Mouse (Mus musculus) adrenal gland, postnatal 14 days (tissue): Measurements from ENCODE around the gene Fpr3. TPM values are rescaled to one million over a fixed set of nuclear protein-coding genes. Genes with fewer than 3 reads are reported as not detected.
"Not testable (repeated sequence)": the region's sequence is repeated elsewhere in the genome, so short reads cannot be mapped to it uniquely, and the experiment has no call there.

ENCODE experiments used
- DNase-seq: peaks from one replicate; pipeline ENCODE4 v3.0.0; 2021; ENCODE audit warnings: mixed read lengths
- total RNA-seq: library from RNA; stranded (reverse); gene quantifications from 2 replicates; pipeline ENCODE4 v1.2.3, GENCODE M21; 2021

Fpr3 gene
- total RNA-seq, 1 experiment from 2014 or later = not detected

DNA sequence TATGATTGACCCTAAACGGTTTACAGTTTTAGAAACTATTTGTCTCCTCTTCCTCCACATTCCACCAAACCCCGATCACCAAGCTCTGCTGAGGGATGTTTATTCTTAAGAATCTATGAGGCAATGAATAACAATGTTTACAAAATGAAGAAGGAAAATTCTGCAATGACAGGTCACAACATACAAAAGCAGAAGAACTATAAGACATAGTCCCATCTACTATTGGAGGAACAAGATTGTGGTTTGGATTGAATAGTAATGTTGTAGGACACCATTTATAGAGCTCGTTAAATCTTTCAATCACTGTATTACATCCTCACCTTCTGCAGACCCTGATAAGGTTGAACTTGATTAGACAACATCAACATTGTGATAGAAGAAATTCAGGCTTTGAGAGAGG lies 5.0 kb upstream of the Fpr3 start:
- no peak for DNase-seq

DNA sequence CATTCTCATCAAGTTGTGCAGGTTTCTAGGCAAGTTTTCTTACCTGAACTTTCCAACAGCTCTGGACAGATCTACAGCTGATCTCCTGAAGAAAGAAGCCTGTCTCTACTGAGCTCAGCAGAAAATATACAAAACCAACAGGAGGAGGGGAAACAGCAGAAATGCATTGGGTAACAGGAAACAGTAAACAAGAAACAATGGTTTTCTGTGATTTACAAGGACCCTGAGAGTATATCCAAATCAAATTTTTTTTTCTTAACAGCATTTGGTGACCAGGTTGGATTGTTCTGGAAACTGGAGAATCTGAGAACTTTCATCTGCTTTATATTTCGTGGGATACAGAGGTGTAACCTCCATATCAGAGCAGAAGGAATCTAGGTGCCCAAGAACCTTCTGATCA lies 3.8 kb upstream of the Fpr3 start, which contains the start of gene Fpr1:
Gene Fpr1 (minus strand): TSS at position 101 of the 400 bp plus-strand sequence.
- no peak for DNase-seq

DNA sequence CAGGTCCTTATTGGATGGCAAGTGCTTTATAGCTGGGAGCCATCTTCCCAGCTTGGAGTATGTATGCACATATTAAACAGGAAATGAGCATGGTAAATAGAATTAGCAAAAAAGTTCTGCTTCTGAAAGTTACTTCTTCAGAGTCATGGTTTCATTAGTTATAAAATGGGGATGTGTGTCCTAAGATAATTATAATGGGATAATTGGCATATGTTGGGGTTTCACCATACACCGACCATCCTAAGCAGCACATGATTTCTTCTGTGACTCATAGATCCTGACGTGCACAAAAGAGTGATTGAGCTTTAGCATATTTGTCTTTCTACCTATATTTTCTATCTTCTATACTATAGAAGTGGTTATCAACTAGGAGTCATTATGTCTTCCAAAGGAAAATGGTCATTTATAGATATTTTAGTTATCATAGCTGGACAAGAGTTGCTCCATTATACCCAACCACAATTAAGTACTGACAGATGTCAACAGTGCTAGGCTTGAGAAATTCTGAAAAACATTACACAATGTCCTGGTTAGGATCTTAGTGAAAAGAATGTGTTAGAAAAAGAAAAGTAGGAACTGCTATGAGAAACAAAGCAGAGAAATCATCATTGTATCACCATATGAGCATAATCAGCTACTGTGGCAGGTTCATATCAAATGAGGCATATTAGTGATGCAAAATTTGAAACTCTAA lies 2.2 kb downstream of the Fpr3 start:
- no peak for DNase-seq

DNA sequence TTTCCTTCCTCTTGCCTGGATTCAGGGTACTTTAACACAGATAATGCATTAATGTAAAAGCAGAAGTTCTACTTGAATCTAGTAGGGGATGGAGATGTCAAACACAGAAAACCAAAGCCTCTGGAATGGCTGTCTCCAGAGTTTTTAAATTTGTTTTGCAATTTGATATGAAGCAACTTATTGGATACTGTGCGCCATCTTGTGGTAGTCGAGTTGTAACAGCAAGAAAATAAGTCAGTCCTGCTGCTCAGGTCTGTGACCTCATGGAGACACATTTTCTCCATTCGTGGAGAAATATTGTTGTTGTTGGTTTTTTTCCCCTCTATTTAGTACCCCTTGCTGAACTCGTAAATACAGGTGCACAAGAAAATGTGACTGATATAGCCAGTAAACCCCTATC lies 8.4 kb downstream of the Fpr3 start:
- peak; percentile 51 for DNase-seq

DNA sequence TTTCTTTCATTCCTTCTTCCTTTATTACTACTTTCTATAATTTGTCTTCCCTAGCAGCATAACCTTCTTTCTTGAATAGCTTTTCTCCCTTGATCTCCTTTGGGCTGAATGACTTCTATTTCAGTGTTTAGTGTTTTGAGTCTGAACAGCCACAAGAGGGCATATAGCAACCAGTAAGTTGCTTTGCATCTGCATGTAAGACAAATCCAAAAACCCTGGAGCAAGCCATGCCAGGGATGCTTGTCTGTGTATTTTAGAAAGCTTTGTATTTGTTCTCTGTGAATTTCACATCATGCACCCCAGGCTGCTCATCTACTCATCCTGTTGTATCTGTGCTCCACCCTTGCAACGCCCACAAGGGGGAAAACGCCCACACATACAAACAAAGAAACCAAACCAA lies 11.6 kb downstream of the Fpr3 start:
- no peak for DNase-seq

DNA sequence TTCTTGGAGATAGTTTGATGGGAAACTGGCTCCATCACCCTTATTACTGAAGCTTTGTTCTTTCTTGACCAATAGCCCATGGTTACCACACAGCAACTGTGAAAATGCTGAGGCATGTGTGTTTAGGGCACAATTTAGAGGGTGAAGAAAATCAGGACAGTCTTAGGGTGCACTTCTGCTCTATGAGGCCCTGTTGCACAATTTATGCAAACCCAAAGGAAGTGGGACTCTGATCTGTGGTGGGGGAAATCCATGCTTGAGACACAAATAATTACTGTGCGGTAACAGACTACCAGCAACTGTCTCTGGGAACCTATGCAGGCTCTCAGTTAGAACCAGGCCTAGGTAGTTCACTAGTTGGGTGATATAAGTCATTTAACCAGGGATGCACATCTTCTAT lies 13.1 kb downstream of the Fpr3 start:
- DNase-seq = no peak

DNA sequence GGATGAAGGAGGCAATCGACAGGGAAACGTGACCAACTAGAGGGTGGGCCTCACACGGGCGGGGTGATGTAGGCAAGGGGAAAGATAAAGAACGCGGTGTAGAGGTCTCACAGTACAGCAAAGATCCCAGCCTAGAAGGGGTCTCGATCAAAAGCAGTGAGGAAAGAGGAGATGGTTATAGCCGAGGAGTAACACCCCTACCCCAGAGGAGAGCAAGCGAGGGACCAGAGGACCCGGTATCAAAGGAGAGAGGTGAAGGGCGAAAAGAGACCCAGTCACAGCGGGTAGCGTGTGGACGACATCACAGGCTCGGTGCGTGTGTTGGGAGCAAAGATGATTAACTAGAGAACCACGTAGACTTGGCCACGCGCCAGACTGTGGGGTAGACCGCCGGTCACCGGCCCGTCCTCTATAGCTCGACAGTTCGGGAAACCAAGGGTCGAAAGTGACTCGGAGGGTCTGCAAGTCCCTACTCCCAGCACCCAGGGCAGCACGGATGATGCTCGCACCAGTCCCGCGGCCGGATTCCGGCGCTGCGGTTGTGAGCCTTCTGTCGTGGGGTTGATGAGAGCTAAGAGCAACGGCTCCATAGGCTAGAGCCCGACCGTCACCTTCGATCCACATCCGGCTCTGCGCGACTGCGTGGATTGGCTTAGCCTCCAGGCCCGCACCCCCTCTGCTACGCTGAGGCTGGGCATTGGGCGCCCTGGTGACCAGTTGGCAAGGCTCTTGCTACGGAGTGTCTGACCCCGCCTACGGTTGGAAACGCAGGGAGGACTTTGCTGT lies 22.2 kb downstream of the Fpr3 start:
- peak; percentile 94 for DNase-seq

DNA sequence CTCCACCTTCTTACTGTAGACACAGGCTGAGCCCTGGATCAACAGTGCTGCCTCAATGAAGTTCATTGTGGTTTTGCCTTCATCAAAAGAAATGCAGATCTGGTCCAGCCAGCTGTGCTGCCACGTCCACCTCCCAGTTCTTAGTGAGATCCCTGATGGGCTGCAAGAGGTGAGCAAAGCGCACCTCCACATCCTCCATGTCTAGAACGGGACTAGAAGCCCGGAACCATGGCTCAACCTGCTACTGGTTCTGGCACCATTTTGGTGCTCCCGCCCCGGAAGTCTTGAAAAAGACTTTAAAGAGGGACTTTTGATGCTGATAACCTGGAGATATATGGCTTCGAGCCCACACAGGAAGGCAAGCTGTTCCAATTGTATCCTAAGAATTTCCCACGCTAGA lies 25.0 kb downstream of the Fpr3 start:
- not testable (repeated sequence) for DNase-seq

DNA sequence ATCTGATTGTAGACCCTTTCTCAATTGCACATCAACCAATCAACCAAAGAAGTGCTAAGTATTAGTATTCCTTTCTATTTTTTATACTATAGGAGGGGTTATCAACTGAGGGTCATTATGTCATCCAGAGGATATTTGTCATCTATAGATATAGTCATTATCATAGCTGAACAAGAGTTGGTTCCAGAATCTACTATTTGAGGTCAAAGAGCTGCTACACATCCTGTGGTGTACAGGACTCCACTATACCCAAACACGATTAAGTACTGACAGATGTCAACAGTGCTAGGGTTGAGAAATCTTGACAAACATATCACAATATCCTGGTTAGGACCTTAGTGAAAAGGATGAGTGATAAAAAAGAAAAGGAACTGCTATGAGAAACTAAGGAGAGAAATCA lies 29.7 kb downstream of the Fpr3 start:
- no peak for DNase-seq

DNA sequence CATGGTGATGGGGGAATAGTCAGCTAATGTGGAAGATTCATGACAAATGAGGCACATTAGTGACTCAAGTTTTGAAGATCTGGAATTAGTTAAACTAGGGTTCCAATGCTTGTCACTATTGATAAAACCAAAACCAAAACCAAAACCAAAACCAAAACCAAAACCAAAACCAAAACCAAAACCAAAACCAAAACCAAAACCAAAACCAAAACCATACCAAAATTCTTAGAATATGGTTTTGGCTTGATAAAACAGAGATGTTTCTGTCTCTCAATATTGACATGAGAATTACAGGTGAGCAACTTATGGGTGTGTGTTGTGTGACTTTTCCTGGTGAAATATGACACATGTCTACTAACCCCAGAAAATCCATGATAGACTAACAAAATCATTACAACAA lies 30.1 kb downstream of the Fpr3 start:
- DNase-seq = no peak

DNA sequence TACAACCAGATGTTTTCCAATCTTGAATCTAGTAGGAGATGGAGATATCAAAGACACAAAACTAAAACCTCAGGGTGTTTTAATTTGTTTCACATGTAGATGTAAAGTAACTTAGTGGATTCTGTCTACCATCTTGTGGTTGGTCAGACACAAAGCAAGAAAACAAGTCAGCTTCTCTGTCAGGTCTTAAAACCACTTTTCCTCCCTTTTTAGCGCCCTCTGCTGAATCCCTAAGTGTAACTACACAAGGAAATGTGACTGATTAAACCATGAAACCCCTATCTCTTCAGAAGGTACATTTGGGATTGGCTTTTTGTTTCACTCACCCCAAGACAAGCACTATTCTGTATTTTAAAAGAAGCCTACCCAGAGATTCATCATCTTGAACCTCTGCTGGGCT lies 85.8 kb downstream of the Fpr3 start:
- DNase-seq = no peak

DNA sequence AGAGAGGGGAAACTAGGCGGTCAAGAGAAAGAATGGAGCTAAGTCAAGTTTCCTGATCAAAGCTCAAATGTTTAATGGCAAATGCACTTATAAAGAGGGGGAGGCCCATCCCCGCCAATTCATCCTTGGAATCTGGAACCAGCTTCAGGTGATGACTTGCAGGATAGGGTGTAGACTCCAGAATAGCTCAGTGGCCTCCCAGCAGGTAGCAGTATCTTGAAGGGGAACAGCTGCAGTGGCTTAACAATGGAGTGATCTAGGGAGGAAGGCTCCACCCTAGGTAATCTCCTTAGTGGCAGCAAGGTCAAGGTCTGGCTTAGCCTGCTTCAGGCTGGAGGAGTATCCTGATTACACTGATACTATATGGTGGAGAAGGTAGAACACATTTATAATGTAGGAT lies 93.6 kb downstream of the Fpr3 start:
- not testable (repeated sequence) for DNase-seq

DNA sequence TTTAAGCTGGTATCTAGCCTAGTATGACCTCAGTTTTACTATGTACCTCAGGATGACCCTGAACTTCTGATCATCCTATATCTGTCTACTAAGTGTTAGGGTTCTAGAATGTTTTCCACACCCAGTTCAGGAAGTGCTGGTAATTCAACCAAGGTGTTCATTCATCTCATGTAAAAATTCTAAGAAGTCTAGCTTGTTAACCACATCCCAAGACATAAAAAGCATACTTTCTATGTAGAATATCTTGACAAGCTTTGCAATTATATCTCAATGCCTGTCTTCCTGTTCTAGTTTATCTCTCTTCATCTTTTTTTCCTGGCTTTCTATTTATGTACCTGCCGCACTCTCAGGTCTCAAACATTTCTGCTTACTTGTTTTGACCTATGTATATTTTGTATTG lies 117.1 kb downstream of the Fpr3 start:
- no peak for DNase-seq

Other genes starting within 250 kb of the Fpr3 start
- gene Vmn2r90, start 184.1 kb upstream of the Fpr3 start, total RNA-seq = not detected in 2 replicates
- 51.1 and 70.1 TPM in 2 replicates for gene Spaca6, start 60.7 kb upstream of the Fpr3 start, total RNA-seq
- gene Has1, start 32.6 kb upstream of the Fpr3 start, total RNA-seq = not detected in 2 replicates
- 0.33 TPM in 1 of 2 replicates, not detected in the other for gene Fpr1, start 3.9 kb upstream of the Fpr3 start, total RNA-seq
- not detected in 2 replicates for gene Fpr2, start within 50 bp of the Fpr3 start, total RNA-seq
- gene Fpr-rs4, start 133.9 kb downstream of the Fpr3 start, total RNA-seq = not detected in 2 replicates
- gene Vmn2r124, start 161.6 kb downstream of the Fpr3 start, total RNA-seq = not detected in 2 replicates
- not detected in 2 replicates for gene Vmn2r91, start 197.2 kb downstream of the Fpr3 start, total RNA-seq